Mouse (Mus musculus) liver, embryonic 11.5 days (tissue): ENCODE data around the gene Inca1. TPM values are rescaled to one million over a fixed set of nuclear protein-coding genes. Genes with fewer than 3 reads are reported as not detected.
A peak's percentile ranks its signal among the peaks of the same experiment; 100 is the strongest.

Source experiments
- ATAC-seq: fragments of 200-750 bp; cut with Nextera tagmentation; replicated peaks from 2 replicates; pipeline ENCODE4 v1.8.0; 2017; ENCODE audit warnings: moderate number of reproducible peaks, mild to moderate bottlenecking, moderate TSS enrichment, moderate library complexity; ENCODE audit not compliant: low FRiP score
- DNase-seq: peaks from one replicate; pipeline ENCODE4 v3.0.0-alpha.2; 2017; ENCODE audit warnings: low spot score
- H3K27ac ChIP-seq: fragments of 300-500 bp; sonication (generic); 2 replicates; pipeline ENCODE4 v1.5.1; 2014; ENCODE audit warnings: mild to moderate bottlenecking, low read depth, low read length, control low read depth
- H3K27me3 ChIP-seq: fragments of 300-500 bp; sonication (generic); replicated peaks from 2 replicates; pipeline ENCODE4 v1.6.1; 2014; ENCODE audit warnings: low read length, mixed read lengths; ENCODE audit not compliant: control insufficient read depth, insufficient read depth
- H3K36me3 ChIP-seq: fragments of 300-500 bp; sonication (generic); 2 replicates; pipeline ENCODE4 v1.6.1; 2014; ENCODE audit warnings: mild to moderate bottlenecking, low read length, moderate library complexity, mixed read lengths; ENCODE audit not compliant: control insufficient read depth, insufficient read depth
- H3K4me1 ChIP-seq: fragments of 300-500 bp; sonication (generic); replicated peaks from 2 replicates; pipeline ENCODE4 v1.6.1; 2014; ENCODE audit warnings: low read length, mixed read lengths; ENCODE audit not compliant: control insufficient read depth, insufficient read depth
- H3K4me2 ChIP-seq: fragments of 300-500 bp; sonication (generic); 2 replicates; pipeline ENCODE4 v1.6.1; 2014; ENCODE audit warnings: mild to moderate bottlenecking, control low read depth, moderate library complexity
- H3K4me3 ChIP-seq: fragments of 300-500 bp; sonication (generic); 2 replicates; pipeline ENCODE4 v1.5.1; 2014; ENCODE audit warnings: low read depth, low read length, control low read depth
- H3K9ac ChIP-seq: fragments of 300-500 bp; sonication (generic); 2 replicates; pipeline ENCODE4 v1.6.1; 2014; ENCODE audit warnings: low read depth, low read length, control low read depth
- H3K9me3 ChIP-seq: fragments of 300-500 bp; sonication (generic); 2 replicates; pipeline ENCODE4 v1.6.1; 2016; ENCODE audit warnings: low read length, inconsistent platforms, mixed read lengths; ENCODE audit not compliant: control insufficient read depth
- WGBS: fragments of 180-500 bp; shearing (Covaris S2); extraction: QIAGEN DNeasy Blood & Tissue Kit; methylation state at CpG from one replicate; pipeline ENCODE4 v1.1.7; 2014; 5-methylcytosine and 5-hydroxymethylcytosine counted together
- polyA plus RNA-seq: library from polyadenylated mRNA; unstranded; fragments of >200 nt; fragmentation: Nextera tagmentation; extraction: Ambion mirVana; gene quantifications from 2 replicates; pipeline ENCODE4 v1.2.1, GENCODE M21; 2014

The Inca1 gene
- polyA plus RNA-seq, 1 experiment from 2014 or later = 0.96 TPM

DNA sequence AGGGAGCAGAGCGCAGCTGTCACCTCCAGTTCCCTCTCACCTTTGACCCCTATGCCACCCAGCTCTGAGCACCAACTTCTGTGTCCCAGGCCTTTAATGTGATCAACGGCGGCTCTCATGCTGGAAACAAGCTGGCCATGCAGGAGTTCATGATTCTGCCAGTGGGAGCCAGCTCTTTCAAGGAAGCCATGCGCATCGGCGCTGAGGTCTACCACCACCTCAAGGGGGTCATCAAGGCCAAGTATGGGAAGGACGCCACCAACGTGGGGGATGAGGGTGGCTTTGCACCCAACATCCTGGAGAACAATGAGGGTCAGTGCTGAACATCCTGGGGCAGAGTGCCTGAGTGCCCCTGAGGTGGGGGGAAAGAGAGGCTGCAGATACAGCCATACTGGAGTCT, 39.4 kb downstream of the Inca1 start:
- WGBS = 88% methylated on average over 8 of the region's 8 CpGs
- H3K9ac ChIP-seq = no peak overlapping the region
- no peak overlapping the region for H3K27ac ChIP-seq
- peaks cover 26% of the 10 kb centered on the region for H3K36me3 ChIP-seq
- ATAC-seq = no peak
- peaks cover 29% of the 10 kb centered on the region for H3K4me1 ChIP-seq
- no peaks in the 10 kb centered on the region for H3K9me3 ChIP-seq
- H3K4me2 ChIP-seq = no peak overlapping the region
- H3K27me3 ChIP-seq = no peaks in the 10 kb centered on the region
- DNase-seq = no peak
- no peak overlapping the region for H3K4me3 ChIP-seq

DNA sequence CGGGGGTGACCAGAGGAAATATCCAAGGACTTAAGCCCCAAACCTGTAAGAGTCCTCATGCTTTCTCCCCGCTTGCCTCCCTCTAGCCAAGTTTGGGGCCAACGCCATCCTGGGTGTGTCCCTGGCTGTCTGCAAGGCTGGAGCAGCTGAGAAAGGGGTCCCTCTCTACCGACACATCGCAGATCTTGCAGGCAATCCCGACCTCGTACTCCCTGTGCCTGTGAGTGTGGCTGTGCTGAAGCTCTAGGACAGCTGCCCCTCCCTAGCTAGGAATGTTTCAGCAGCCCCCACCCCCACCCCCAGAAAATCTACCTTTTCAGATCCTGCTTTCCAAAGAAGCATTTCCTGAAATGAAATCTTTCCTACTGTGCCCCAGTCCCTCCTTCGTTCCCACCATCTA, 41.0 kb downstream of the Inca1 start:
- no peak for DNase-seq
- no peak overlapping the region for H3K4me3 ChIP-seq
- H3K9ac ChIP-seq = no peak overlapping the region
- H3K27ac ChIP-seq = no peak overlapping the region; the same call in 1 of the 2 replicates
- no peak overlapping the region for H3K4me2 ChIP-seq
- no peak for ATAC-seq
- no peaks in the 10 kb centered on the region for H3K9me3 ChIP-seq
- H3K36me3 ChIP-seq = peaks cover 12% of the 10 kb centered on the region
- no peaks in the 10 kb centered on the region for H3K27me3 ChIP-seq
- peaks cover 30% of the 10 kb centered on the region for H3K4me1 ChIP-seq
- WGBS = 60% methylated on average over 8 of the region's 8 CpGs

DNA sequence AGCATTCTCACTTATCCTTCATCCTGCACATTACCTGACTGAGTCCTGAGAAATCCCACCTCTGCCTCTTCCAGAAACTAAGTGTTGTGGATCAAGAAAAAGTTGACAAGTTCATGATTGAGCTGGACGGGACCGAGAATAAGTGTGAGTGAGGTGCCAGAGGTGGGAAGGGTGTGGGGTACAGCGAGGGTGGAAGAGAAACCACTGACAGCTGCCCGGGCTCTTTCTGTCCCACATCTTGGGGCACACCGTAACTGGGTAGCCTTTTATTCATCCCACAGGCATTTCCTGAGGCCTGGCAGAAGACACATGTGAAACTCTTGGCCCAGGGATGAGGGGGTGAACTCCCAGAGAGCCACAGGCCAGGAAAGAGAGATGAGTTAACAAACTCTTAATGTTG, 41.4 kb downstream of the Inca1 start:
- Histone ChIP-seq H3K27me3 (no peaks in the 10 kb centered on the region), H3K4me2 (no peak overlapping the region; the same call in 1 of the 2 replicates), H3K27ac (no peak overlapping the region; the same call in 1 of the 2 replicates), H3K9me3 (no peaks in the 10 kb centered on the region), H3K9ac (0 out of 2 replicates have a peak overlapping the region, but pooled peaks have one; percentile 26), H3K36me3 (peaks cover 8% of the 10 kb centered on the region), H3K4me1 (peaks cover 30% of the 10 kb centered on the region), H3K4me3 (no peak overlapping the region)
- no peak for DNase-seq
- ATAC-seq = no peak
- WGBS = 75% methylated on average over 5 of the region's 5 CpGs

DNA sequence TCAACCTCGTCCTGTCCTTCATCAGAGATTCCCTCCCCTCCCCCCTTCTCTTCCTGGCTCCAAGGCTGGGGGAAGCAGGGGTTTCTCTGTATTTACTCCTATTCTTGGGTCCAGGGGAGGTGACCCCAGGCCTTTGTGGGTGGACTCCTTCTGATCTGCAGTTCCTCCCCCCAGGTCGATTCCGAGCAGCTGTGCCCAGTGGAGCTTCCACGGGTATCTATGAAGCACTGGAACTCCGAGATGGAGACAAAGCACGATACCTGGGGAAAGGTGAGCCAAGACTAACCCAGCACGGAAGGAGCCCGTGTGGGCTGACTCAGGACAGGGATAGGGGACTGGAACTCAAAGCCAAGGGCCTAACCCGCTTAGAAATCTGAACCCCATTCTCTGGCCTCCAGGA, 42.0 kb downstream of the Inca1 start:
- WGBS = 59% methylated on average over 9 of the region's 9 CpGs
- Histone ChIP-seq H3K4me3 (no peak overlapping the region), H3K9me3 (no peaks in the 10 kb centered on the region), H3K4me1 (peaks cover 30% of the 10 kb centered on the region), H3K27ac (no peak overlapping the region), H3K27me3 (no peaks in the 10 kb centered on the region), H3K4me2 (peak overlapping the region; percentile 92), H3K36me3 (peaks cover 5% of the 10 kb centered on the region), H3K9ac (0 out of 2 replicates have a peak overlapping the region, but pooled peaks have one; percentile 25)
- no peak for ATAC-seq
- DNase-seq = no peak

DNA sequence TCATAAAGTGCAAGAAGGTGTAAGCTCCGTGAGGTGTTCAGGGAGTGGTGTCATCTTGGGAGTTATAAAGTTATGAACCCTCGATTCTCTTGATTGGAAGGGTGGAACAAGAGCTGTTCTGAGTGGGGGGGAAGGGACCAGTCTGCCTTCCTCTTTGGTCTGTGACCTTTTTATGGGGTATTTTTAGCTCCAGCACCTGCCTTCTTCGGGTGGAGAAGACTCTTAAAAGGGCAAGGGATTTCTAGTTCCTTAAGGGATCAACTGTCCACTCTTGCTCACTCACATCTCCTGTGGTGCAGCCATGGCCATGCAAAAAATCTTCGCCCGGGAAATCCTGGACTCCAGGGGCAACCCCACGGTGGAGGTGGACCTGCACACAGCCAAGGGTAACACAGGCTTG, 42.4 kb downstream of the Inca1 start:
- peak overlapping the region; percentile 100 for H3K27ac ChIP-seq
- peaks cover 6% of the 10 kb centered on the region for H3K36me3 ChIP-seq
- 42% methylated on average over 6 of the region's 6 CpGs for WGBS
- H3K27me3 ChIP-seq = no peaks in the 10 kb centered on the region
- peaks cover 34% of the 10 kb centered on the region for H3K4me1 ChIP-seq
- H3K4me3 ChIP-seq = no peak overlapping the region
- no peaks in the 10 kb centered on the region for H3K9me3 ChIP-seq
- ATAC-seq (no peak), DNase-seq (no peak)
- 0 out of 2 replicates have a peak overlapping the region, but pooled peaks have one; percentile 25 for H3K9ac ChIP-seq
- H3K4me2 ChIP-seq = peak overlapping the region; percentile 92

DNA sequence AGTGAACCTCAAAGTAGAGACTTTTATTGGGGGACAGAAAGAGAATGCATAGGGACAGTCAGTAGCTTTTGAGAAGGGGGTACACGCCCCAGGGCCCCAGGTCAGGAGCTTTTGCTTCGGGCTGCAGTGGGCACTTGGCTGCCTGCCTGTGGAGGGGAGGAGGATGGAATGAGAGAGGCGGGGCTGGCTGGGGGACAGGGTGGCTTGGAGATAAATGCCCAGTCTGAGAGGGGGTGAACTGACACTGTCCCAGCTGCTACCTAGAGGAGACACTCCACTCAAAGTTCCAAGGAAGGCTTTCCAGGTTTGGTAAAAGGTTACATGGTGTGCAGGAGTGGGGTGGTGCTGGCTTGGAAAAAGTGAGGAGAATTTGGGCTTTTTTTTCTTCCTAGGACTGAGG, 43.0 kb downstream of the Inca1 start, which contains the start of gene Eno3:
TSS of gene Eno3 (plus strand) at position 239 of the 400 bp plus-strand sequence.
- H3K4me1 ChIP-seq = peaks cover 40% of the 10 kb centered on the region
- no peak for ATAC-seq
- no peaks in the 10 kb centered on the region for H3K9me3 ChIP-seq
- DNase-seq = no peak
- H3K36me3 ChIP-seq = peaks cover 11% of the 10 kb centered on the region
- peak within 1 kb of the TSS; percentile 100 for H3K9ac ChIP-seq
- peak within 1 kb of the TSS; percentile 100 for H3K4me3 ChIP-seq
- no peaks in the 10 kb centered on the region for H3K27me3 ChIP-seq
- peak within 1 kb of the TSS; percentile 100 for H3K27ac ChIP-seq
- H3K4me2 ChIP-seq = peak within 1 kb of the TSS; percentile 92
- WGBS = 8% methylated on average over 3 of the region's 3 CpGs

DNA sequence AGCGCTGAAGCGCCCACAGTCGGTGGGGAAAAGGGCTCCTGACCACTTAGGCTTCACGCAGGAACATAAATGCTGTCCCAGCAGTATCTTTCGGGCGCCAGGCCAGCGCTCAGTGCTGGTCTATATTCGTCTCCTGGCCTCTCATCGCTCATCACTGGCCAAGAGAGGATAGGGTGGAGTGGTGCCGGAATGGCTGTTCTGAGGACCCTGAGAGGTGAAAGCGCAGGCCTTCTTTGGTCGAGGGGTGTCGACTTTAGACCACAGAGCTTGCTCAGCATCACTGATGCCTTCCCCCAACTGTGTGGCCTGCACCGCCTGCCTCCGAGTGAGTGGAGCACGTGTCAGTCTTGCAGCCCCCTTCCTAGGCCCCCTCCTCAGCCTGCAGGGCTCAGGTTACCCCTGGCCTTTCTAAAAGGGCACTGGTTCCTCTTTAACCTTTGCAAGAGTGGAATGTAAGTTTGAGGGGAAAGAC, 43.5 kb downstream of the Inca1 start:
- Histone ChIP-seq H3K4me1 (peaks cover 44% of the 10 kb centered on the region), H3K9ac (peak overlapping the region; percentile 100), H3K4me3 (peak overlapping the region; percentile 100), H3K4me2 (peak overlapping the region; percentile 92), H3K36me3 (peaks cover 13% of the 10 kb centered on the region), H3K27ac (peak overlapping the region; percentile 100), H3K27me3 (no peaks in the 10 kb centered on the region), H3K9me3 (no peaks in the 10 kb centered on the region)
- ATAC-seq = no peak
- no peak for DNase-seq
- WGBS = 11% methylated on average over 16 of the region's 16 CpGs

DNA sequence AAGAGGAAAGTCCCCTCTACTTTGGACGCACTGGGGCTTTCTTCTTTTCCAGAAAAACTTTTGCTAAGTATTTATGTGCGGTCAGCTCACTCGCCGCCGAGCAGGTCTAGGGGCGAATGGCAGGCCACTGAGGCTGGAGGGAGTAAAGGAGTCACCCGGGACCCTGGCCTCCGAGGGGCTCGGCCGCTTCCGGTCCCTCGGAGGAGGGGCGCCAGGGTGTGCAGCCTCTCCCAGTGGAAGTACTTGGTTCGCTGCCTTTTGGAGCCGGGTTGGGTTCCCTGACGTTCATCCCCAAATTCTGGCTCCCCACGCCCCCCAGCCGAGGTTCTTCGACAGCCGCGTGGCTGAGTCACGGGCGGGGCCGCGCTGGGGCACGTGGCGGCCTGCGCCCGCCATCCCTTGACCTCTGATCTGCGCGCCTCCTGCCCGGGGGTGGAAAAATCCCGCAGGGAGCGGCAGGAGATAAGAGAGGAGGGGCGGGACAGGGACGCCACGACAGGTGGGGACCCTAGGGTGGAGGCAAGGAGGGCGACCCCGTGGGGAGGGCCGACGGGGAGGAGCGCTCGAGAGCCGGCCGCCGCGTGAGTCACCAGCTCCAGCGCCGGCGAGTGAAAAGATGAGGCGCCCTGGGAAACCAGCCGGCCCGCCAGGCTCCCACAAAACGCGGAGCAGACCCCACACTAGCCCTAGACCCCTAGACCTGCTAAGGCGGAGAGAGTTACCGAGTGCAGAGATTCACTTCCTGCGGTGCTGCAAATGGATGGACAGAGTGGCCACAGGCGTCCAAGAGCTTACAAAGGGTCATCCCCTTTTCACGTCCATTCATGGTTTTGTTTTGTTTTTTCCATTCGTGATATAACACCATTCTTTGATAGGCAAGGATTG, 44.1 kb downstream of the Inca1 start:
- Histone ChIP-seq H3K4me2 (peak overlapping the region; percentile 92), H3K27me3 (no peaks in the 10 kb centered on the region), H3K4me1 (peaks cover 51% of the 10 kb centered on the region), H3K27ac (peak overlapping the region; percentile 100), H3K4me3 (peak overlapping the region; percentile 100), H3K9me3 (no peaks in the 10 kb centered on the region), H3K36me3 (peaks cover 17% of the 10 kb centered on the region), H3K9ac (peak overlapping the region; percentile 100)
- DNase-seq (peak; percentile 83), ATAC-seq (peak; percentile 37)
- WGBS = under 1% methylated on average over 61 of the region's 61 CpGs
